Mouse (Mus musculus): ENCODE data around the gene Tmsb15b2. TPM values are rescaled to one million over a fixed set of nuclear protein-coding genes. Genes with fewer than 3 reads are reported as not detected.
"Not testable (repeated sequence)": the region's sequence is repeated elsewhere in the genome, so short reads cannot be mapped to it uniquely, and the experiment has no call there.

Tmsb15b2 gene
- 28.5 and 33.2 TPM in 2 replicates for polyA plus RNA-seq (2015; fragmentation: Nextera tagmentation; extraction: Ambion mirVana)

- peak within 1 kb of the TSS; percentile 61 for H3K9ac ChIP-seq (replicated peaks; ENCODE audit: low read length)
- peak within 1 kb of the TSS; percentile 60 for H3K4me2 ChIP-seq (replicated peaks; ENCODE audit: low read depth, low read length)
- H3K36me3 ChIP-seq (ENCODE audit: insufficient read depth, low read length); ATAC-seq (ENCODE audit: low FRiP score, low TSS enrichment); H3K4me1 ChIP-seq (ENCODE audit: insufficient read depth, low read length); H3K9me3 ChIP-seq (ENCODE audit: low read length); H3K27me3 ChIP-seq (ENCODE audit: insufficient read depth, low read length); H3K27ac ChIP-seq (ENCODE audit: low read length): not testable (repeated sequence)
- peak within 1 kb of the TSS; percentile 47 for H3K4me3 ChIP-seq (ENCODE audit: low read length)
- WGBS: 88% methylated on average over 6 of the region's 6 CpGs
These were observed at the start of gene Tmsb15b2 for GRCm38 (mm10) chrX:136975397-136975796. TSS of gene Tmsb15b2 (minus strand) at chrX:136975497.

GRCm38 (mm10) chrX:137019310-137019709 is 44.0 kb upstream of the Tmsb15b2 start:
- WGBS: 15% methylated on average over 1 of the region's 1 CpGs

GRCm38 (mm10) chrX:137017668-137018067 is 42.4 kb upstream of the Tmsb15b2 start:
- Histone ChIP-seq H3K9ac (replicated peaks; ENCODE audit: low read length) (no peak overlapping the region), H3K4me2 (replicated peaks; ENCODE audit: low read depth, low read length) (no peak overlapping the region), H3K4me3 (ENCODE audit: low read length) (no peak overlapping the region), H3K27me3 (ENCODE audit: insufficient read depth, low read length) (no peaks in the 10 kb centered on the region), H3K9me3 (ENCODE audit: low read length) (no peaks in the 10 kb centered on the region), H3K27ac (ENCODE audit: low read length) (no peak overlapping the region), H3K36me3 (ENCODE audit: insufficient read depth, low read length) (no peaks in the 10 kb centered on the region), H3K4me1 (ENCODE audit: insufficient read depth, low read length) (no peaks in the 10 kb centered on the region)
- WGBS: 70% methylated on average over 1 of the region's 1 CpGs
- ATAC-seq (ENCODE audit: low FRiP score, low TSS enrichment): no peak

More at GRCm38 (mm10) chrX:137019310-137019709, 44.0 kb upstream of the Tmsb15b2 start:
- no peaks in the 10 kb centered on the region for H3K27me3 ChIP-seq (ENCODE audit: insufficient read depth, low read length)
- no peak overlapping the region for H3K27ac ChIP-seq (ENCODE audit: low read length)
- no peaks in the 10 kb centered on the region for H3K9me3 ChIP-seq (ENCODE audit: low read length)
- no peak overlapping the region for H3K4me3 ChIP-seq (ENCODE audit: low read length)
- no peaks in the 10 kb centered on the region for H3K36me3 ChIP-seq (ENCODE audit: insufficient read depth, low read length)
- no peaks in the 10 kb centered on the region for H3K4me1 ChIP-seq (ENCODE audit: insufficient read depth, low read length)
- no peak for ATAC-seq (ENCODE audit: low FRiP score, low TSS enrichment)
- H3K4me2 ChIP-seq (replicated peaks; ENCODE audit: low read depth, low read length): no peak overlapping the region
- H3K9ac ChIP-seq (replicated peaks; ENCODE audit: low read length): no peak overlapping the region

- no peak overlapping the region for H3K4me3 ChIP-seq (ENCODE audit: low read length)
- H3K36me3 ChIP-seq (ENCODE audit: insufficient read depth, low read length): no peaks in the 10 kb centered on the region
- H3K4me2 ChIP-seq (replicated peaks; ENCODE audit: low read depth, low read length): no peak overlapping the region
- 55% methylated on average over 6 of the region's 6 CpGs for WGBS
- no peaks in the 10 kb centered on the region for H3K9me3 ChIP-seq (ENCODE audit: low read length)
- no peaks in the 10 kb centered on the region for H3K4me1 ChIP-seq (ENCODE audit: insufficient read depth, low read length)
- ATAC-seq (ENCODE audit: low FRiP score, low TSS enrichment): no peak
- no peak overlapping the region for H3K27ac ChIP-seq (ENCODE audit: low read length)
- no peaks in the 10 kb centered on the region; the same call in 1 of the 2 replicates for H3K27me3 ChIP-seq (ENCODE audit: insufficient read depth, low read length)
- no peak overlapping the region for H3K9ac ChIP-seq (replicated peaks; ENCODE audit: low read length)
These were observed 39.9 kb upstream of the Tmsb15b2 start for GRCm38 (mm10) chrX:137015099-137015709.

GRCm38 (mm10) chrX:136996256-136996655 is 21.0 kb upstream of the Tmsb15b2 start:
- no peak overlapping the region for H3K27ac ChIP-seq (ENCODE audit: low read length)
- H3K4me2 ChIP-seq (replicated peaks; ENCODE audit: low read depth, low read length): no peak overlapping the region
- H3K9ac ChIP-seq (replicated peaks; ENCODE audit: low read length): no peak overlapping the region
- no peaks in the 10 kb centered on the region for H3K9me3 ChIP-seq (ENCODE audit: low read length)
- no peaks in the 10 kb centered on the region for H3K4me1 ChIP-seq (ENCODE audit: insufficient read depth, low read length)
- 79% methylated on average over 2 of the region's 2 CpGs for WGBS
- no peak for ATAC-seq (ENCODE audit: low FRiP score, low TSS enrichment)
- no peaks in the 10 kb centered on the region for H3K36me3 ChIP-seq (ENCODE audit: insufficient read depth, low read length)
- H3K27me3 ChIP-seq (ENCODE audit: insufficient read depth, low read length): peaks cover 24% of the 10 kb centered on the region; the same call in 1 of the 2 replicates
- no peak overlapping the region for H3K4me3 ChIP-seq (ENCODE audit: low read length)

- Histone ChIP-seq H3K4me2 (replicated peaks; ENCODE audit: low read depth, low read length) (peak overlapping the region; percentile 55), H3K36me3 (ENCODE audit: insufficient read depth, low read length) (no peaks in the 10 kb centered on the region), H3K9ac (replicated peaks; ENCODE audit: low read length) (peak overlapping the region; percentile 58), H3K27me3 (ENCODE audit: insufficient read depth, low read length) (peaks cover 35% of the 10 kb centered on the region; the same call in 1 of the 2 replicates), H3K9me3 (ENCODE audit: low read length) (no peaks in the 10 kb centered on the region), H3K27ac (ENCODE audit: low read length) (no peak overlapping the region), H3K4me1 (ENCODE audit: insufficient read depth, low read length) (no peaks in the 10 kb centered on the region), H3K4me3 (ENCODE audit: low read length) (peak overlapping the region; percentile 50)
- no peak for ATAC-seq (ENCODE audit: low FRiP score, low TSS enrichment)
- WGBS: 34% methylated on average over 14 of the region's 14 CpGs
These were observed 18.3 kb upstream of the Tmsb15b2 start for GRCm38 (mm10) chrX:136993641-136994040.

- peak within 1 kb of the TSS; percentile 50 for H3K4me3 ChIP-seq (ENCODE audit: low read length)
- peak; percentile 97 for ATAC-seq (ENCODE audit: low FRiP score, low TSS enrichment)
- 19% methylated on average over 24 of the region's 26 CpGs for WGBS
- H3K27ac ChIP-seq (ENCODE audit: low read length): no peak within 1 kb of the TSS
- H3K4me1 ChIP-seq (ENCODE audit: insufficient read depth, low read length): no peaks in the 10 kb centered on the region
- no peaks in the 10 kb centered on the region for H3K9me3 ChIP-seq (ENCODE audit: low read length)
- peak within 1 kb of the TSS; percentile 58 for H3K9ac ChIP-seq (replicated peaks; ENCODE audit: low read length)
- H3K4me2 ChIP-seq (replicated peaks; ENCODE audit: low read depth, low read length): peak within 1 kb of the TSS; percentile 55
- peaks cover 35% of the 10 kb centered on the region; the same call in 1 of the 2 replicates for H3K27me3 ChIP-seq (ENCODE audit: insufficient read depth, low read length)
- no peaks in the 10 kb centered on the region for H3K36me3 ChIP-seq (ENCODE audit: insufficient read depth, low read length)
These were observed 17.8 kb upstream of the Tmsb15b2 start, which contains the start of gene Zcchc18 for GRCm38 (mm10) chrX:136992978-136993547. TSS of gene Zcchc18 (plus strand) at chrX:136993155.

GRCm38 (mm10) chrX:136992191-136992965 is 17.1 kb upstream of the Tmsb15b2 start:
- Histone ChIP-seq H3K9ac (replicated peaks; ENCODE audit: low read length) (0 out of 2 replicates have a peak overlapping the region, but pooled peaks have one; percentile 36), H3K9me3 (ENCODE audit: low read length) (no peaks in the 10 kb centered on the region)
- ATAC-seq (ENCODE audit: low FRiP score, low TSS enrichment): peak; percentile 16; the same call in 1 of the 2 replicates

GRCm38 (mm10) chrX:136991274-136991673 is 16.0 kb upstream of the Tmsb15b2 start:
- H3K27ac ChIP-seq (ENCODE audit: low read length): no peak overlapping the region
- ATAC-seq (ENCODE audit: low FRiP score, low TSS enrichment): no peak
- no peaks in the 10 kb centered on the region for H3K36me3 ChIP-seq (ENCODE audit: insufficient read depth, low read length)
- H3K9me3 ChIP-seq (ENCODE audit: low read length): no peaks in the 10 kb centered on the region
- 64% methylated on average over 2 of the region's 2 CpGs for WGBS
- H3K27me3 ChIP-seq (ENCODE audit: insufficient read depth, low read length): peaks cover 35% of the 10 kb centered on the region; the same call in 1 of the 2 replicates
- no peak overlapping the region for H3K4me3 ChIP-seq (ENCODE audit: low read length)
- no peak overlapping the region for H3K9ac ChIP-seq (replicated peaks; ENCODE audit: low read length)
- H3K4me2 ChIP-seq (replicated peaks; ENCODE audit: low read depth, low read length): no peak overlapping the region
- no peaks in the 10 kb centered on the region for H3K4me1 ChIP-seq (ENCODE audit: insufficient read depth, low read length)

More at GRCm38 (mm10) chrX:136992191-136992965, 17.1 kb upstream of the Tmsb15b2 start:
- H3K4me1 ChIP-seq (ENCODE audit: insufficient read depth, low read length): no peaks in the 10 kb centered on the region
- no peaks in the 10 kb centered on the region for H3K36me3 ChIP-seq (ENCODE audit: insufficient read depth, low read length)
- peak overlapping the region; percentile 55 for H3K4me2 ChIP-seq (replicated peaks; ENCODE audit: low read depth, low read length)
- H3K27ac ChIP-seq (ENCODE audit: low read length): no peak overlapping the region
- WGBS: 28% methylated on average over 19 of the region's 19 CpGs
- peak overlapping the region; percentile 50 for H3K4me3 ChIP-seq (ENCODE audit: low read length)
- peaks cover 35% of the 10 kb centered on the region; the same call in 1 of the 2 replicates for H3K27me3 ChIP-seq (ENCODE audit: insufficient read depth, low read length)
